Mouse (Mus musculus): ENCODE measurements around the gene Trabd2b.

Gene Trabd2b

GRCm38 (mm10) chr4:114442186-114442585, 35.7 kb downstream of the Trabd2b start:
- intact Hi-C loops (cut with DNase I): no loop called here

GRCm38 (mm10) chr4:114442661-114443060, 36.1 kb downstream of the Trabd2b start:
- intact Hi-C loops (cut with DNase I): no loop called here

GRCm38 (mm10) chr4:114448393-114449052, 42.0 kb downstream of the Trabd2b start:
- intact Hi-C loops (cut with DNase I): no loop called here

- intact Hi-C loops (cut with DNase I): no loop called here
These were observed 46.6 kb downstream of the Trabd2b start for GRCm38 (mm10) chr4:114453101-114453500.

DNA sequence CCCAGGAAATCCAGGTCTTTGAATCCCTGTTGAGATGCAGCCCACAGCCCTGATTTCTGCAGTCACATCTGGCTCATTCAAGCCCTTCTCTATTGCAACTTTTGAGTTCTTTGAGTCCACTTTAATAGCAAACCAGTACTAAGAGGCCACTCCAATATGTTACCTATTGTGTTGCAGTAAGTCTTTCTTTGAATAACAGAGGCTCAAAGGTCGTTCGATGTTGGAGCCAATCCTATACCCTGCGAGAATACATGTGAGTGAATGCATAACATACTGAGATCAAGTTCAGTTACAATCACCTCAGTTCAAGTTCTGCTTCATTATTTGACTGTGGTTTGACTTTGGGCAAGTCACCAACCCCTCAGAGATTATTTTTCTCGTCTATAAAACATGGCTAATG, 47.5 kb downstream of the Trabd2b start:
- intact Hi-C loops (cut with DNase I): no loop called here

- intact Hi-C loops (cut with DNase I): no loop called here
These were observed 48.1 kb downstream of the Trabd2b start for GRCm38 (mm10) chr4:114454495-114455186.

DNA sequence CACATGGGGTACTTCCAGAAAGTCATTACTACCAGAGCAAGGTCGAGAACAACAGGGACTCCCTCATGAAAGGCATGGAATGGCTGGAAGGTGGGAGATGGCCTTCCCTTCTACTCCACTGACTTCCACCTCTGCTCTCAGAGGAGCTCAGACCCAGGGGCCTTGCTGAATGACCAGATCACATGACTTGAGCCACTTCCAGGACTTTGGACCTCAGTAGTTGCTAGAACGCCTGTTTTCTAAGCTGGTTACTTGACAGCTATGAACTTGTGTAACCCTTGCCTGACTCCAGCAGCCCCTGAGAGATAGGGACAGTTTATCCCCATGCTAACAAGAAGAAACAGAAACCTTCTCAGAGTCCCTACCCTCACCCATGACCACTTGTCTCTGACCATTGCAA, 50.6 kb downstream of the Trabd2b start:
- intact Hi-C loops (cut with DNase I): no loop called here

DNA sequence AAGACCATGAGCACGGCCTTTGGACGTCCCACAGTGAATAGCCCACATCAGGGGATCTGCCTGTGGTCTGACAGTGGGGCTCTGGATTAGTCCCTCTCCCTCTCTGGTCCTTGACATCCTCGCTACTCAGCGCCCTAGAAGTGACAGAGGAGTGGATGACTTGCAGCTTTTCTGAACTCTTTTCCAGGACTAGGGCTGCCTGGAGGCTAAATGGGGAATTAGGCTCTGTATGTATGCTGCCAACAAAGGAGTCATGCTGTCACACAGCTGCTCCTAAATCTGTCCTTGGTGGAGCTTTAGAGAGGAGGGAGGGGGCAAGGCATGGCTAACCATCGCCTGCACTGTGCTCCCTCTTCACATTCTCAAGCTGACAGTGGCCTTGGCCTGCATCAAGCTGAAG, 53.1 kb downstream of the Trabd2b start:
- intact Hi-C loops (cut with DNase I): no loop called here

- intact Hi-C loops (cut with DNase I): no loop called here
These were observed 53.9 kb downstream of the Trabd2b start for GRCm38 (mm10) chr4:114460401-114460800.

GRCm38 (mm10) chr4:114461093-114461492, 54.6 kb downstream of the Trabd2b start:
- intact Hi-C loops (cut with DNase I): no loop called here

- intact Hi-C loops (cut with DNase I): no loop called here
These were observed 59.1 kb downstream of the Trabd2b start for GRCm38 (mm10) chr4:114465641-114466040.

- intact Hi-C loops (cut with DNase I): no loop called here
These were observed 61.0 kb downstream of the Trabd2b start for GRCm38 (mm10) chr4:114467371-114468094.

DNA sequence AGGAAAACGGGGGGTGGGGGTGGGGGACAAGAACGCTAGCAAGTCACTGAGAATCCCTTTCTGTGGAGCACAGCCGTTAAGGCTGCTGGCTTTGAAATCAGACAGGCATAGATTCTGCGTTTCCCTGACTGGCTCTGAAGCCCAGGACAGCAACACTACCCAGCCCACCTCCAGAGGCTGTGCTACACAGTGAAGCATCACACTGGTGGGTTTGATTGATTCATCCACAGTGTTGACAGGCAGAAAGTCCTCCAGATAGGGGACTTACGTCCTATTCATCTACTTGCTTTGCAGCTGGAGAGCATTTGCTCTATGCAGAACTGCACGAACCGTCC, 61.5 kb downstream of the Trabd2b start:
- intact Hi-C loops (cut with DNase I): no loop called here

GRCm38 (mm10) chr4:114469881-114470280, 63.4 kb downstream of the Trabd2b start:
- intact Hi-C loops (cut with DNase I): no loop called here

DNA sequence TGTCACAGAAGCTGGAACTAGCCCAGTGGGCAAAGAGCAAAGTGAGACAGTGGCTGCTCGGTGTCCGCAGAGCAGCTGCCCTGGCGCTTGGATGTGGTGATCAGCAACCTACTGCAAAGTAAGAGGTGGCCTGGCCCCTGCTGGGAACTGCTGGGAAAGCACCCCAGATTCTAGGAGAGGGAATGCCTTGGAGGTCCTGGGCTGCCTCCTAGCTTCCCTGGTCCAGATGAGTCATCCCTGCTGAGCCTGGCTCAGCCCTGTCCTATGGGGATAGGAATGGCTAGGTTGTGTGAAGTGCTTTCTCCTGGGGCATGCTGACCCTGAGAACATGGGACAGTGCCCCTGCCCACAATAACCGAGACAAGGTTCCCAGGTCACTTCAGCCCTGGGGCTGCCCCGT, 65.6 kb downstream of the Trabd2b start:
- intact Hi-C loops (cut with DNase I): no loop called here

- intact Hi-C loops (cut with DNase I): no loop called here
These were observed 69.8 kb downstream of the Trabd2b start for GRCm38 (mm10) chr4:114476316-114476715.

DNA sequence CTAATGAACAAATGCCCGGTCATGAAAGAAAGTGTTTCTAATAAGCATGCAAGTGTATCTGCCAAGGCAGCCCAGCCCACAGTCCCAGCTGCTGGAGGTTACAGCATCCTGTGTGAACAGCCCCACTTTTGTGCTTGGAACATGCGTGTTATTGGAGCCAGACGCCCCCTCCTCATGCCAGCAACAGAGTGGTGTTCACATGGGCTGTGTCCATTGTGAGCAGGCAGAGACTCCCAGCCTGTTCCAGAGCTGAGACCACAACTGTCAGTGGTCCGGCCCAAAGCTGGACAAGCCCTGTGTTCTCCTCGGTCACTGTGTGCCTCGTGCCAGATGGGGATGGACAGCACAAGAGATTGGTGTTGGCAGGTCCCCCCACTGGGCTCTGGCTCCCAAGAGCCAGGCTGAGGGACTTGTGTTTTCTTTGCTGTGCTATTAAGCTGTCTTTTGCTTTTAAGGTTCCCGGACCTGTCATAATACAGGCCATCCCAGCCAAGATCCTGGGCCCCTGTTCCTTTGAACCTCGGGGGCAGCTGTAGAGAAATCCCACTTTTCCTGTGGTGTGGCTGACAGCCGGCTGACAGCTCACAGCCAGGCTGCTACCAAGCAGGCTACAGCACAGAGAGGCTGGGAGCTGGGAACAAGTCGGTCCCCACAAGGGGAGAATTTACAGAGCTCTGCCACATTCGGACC, 70.7 kb downstream of the Trabd2b start:
- intact Hi-C loops (cut with DNase I): no loop called here

DNA sequence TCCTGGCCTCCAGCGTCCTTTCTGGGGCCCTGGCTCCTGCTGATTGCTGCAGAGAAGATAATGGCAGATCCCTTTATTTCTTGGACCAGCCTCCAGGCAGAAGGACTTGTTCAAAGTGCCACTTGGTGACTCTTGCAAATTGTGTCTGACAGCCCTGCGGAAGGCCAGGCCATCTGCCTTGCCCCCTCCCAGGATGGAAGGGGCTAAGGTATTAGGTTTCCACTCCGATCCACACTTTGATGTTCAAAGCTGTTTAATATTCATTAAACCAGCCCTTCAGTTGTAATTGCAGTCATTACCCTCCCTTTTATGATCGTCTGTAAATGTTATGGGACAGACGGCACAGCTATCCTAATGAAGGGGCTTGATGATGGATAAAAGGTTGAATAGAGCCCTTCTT, 75.0 kb downstream of the Trabd2b start:
- intact Hi-C loops (cut with DNase I): no loop called here

DNA sequence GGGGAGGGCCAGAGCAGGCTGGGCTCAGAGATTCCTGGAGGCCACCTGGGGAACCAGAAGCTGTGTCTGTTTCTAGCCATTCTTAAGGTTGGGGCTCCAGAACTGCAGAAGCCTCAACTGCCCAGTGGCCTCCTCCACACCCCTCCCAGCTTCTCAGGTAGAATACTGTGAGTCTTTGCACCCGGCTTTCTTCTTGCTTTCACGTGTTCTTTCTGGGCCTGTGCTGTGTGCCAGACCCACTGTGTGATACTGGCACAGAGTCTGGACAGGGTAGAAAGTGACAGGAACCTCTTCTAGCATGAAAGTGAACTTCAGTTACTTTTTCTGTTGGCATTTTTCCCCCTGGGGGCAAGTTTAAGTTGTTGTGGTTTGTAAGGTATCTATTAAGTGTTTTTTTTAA, 77.6 kb downstream of the Trabd2b start:
- intact Hi-C loops (cut with DNase I): no loop called here

- intact Hi-C loops (cut with DNase I): no loop called here
These were observed 79.5 kb downstream of the Trabd2b start for GRCm38 (mm10) chr4:114485996-114486395.

DNA sequence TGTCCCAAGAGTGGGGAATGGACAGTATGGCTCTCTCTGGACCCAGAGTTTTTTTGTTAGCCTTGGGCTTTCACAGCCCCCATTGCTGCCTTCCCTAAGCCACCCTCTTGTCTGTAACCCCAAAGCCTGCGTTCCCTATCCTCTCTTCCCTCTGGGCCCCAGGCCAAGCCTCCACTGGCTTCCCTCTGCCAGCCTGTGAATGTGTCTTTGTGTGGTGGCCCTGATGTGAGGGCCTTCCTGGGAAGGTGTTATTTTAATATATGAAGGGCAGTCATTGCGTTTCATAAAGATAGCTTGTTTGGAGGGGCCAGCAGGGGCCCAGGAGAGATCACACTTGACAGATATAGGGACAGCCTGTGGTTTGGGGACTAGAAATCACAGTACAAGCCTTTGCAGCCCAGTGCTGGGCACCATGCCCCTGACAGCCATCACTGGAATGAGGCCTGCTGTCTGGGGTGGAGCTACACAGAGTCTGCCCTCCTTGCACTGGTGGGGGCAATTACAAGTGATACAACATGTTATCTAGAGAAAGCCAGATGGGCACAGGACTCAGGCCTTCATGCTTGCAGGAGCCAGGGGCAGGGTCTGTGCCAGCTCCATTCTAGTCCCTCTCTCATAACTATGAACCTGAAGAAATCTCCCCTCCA, 80.5 kb downstream of the Trabd2b start:
- intact Hi-C loops (cut with DNase I): no loop called here

GRCm38 (mm10) chr4:114487701-114488100, 81.2 kb downstream of the Trabd2b start:
- intact Hi-C loops (cut with DNase I): no loop called here

Measured in adrenal gland (tissue).